Comparison of ENCODE assay signal across 16 mouse cellular contexts in genomic region chr15:31815551-31815950, GRCm38 (mm10).
DNase-seq lines count a peak whose midpoint lies in the region.
"Had no signal": no experiment of that assay in that cellular context is flagged by ENCODE, and none has a peak within 500 bp of the region (broad histone marks: within the 10 kb centered on the region; RNA-seq: fewer than 3 reads in every experiment).

No protein-coding gene starts in this region.

- peak; percentile 62 for DNase-seq in layer of hippocampus, adult 11-12 months (ENCODE audit: low spot score)
- DNase-seq in layer of hippocampus, adult 8-10 months (ENCODE audit: low spot score in 2 of 2), result peak; percentile 45 to 67
- DNase-seq in layer of hippocampus, postnatal 14 days (ENCODE audit: low spot score in 2 of 2), result peak; percentile 17 to 80
- no peak for DNase-seq in urinary bladder, adult 18-20 months (ENCODE audit: low spot score in 2 of 2)
- DNase-seq in adrenal gland, postnatal 14 days, result no peak
- DNase-seq in kidney, adult 8-10 months, result no peak
- DNase-seq in ovary, adult 18-20 months (ENCODE audit: low spot score), result no peak
- DNase-seq: adrenal gland, postnatal 10 days; B cell, adult 2 months; cerebellum, adult 11-12 months; cerebellum, adult 9-10 months; cerebellum, postnatal 14 days; gastrocnemius, postnatal 25 days; heart, adult 18-20 months; heart, postnatal 10 days; heart, postnatal 36 days had no signal

Comparison
In these comparisons a context has a peak if more than half of its experiments do, and no peak if none do; other contexts are left out.
1. DNase-seq: peak in layer of hippocampus, adult 11-12 months (single experiment), layer of hippocampus, adult 8-10 months (2 of 2) and layer of hippocampus, postnatal 14 days (2 of 2); none in urinary bladder, adult 18-20 months (0 of 2), adrenal gland, postnatal 14 days (single experiment), kidney, adult 8-10 months (0 of 2) and ovary, adult 18-20 months (single experiment).